18 mouse cellular contexts compared by ENCODE assay signal in genomic region chr14:19991861-19992260, GRCm38 (mm10). TPM values are rescaled to one million over a fixed set of nuclear protein-coding genes. Genes with fewer than 3 reads are reported as not detected.
DNase-seq lines count a peak whose midpoint lies in the region; ATAC-seq and TF ChIP-seq lines count a peak whose summit lies in the region.
"Had no signal": no experiment of that assay in that cellular context is flagged by ENCODE, and none has a peak within 500 bp of the region (broad histone marks: within the 10 kb centered on the region; RNA-seq: fewer than 3 reads in every experiment).

No protein-coding gene starts in this region.

- H3K4me2 ChIP-seq in hindbrain, embryonic 16.5 days (ENCODE audit: low read length): no peak overlapping the region
- no peak overlapping the region for H3K4me2 ChIP-seq in hindbrain, embryonic 12.5 days (replicated peaks)
- H3K4me2 ChIP-seq: limb, embryonic 15.5 days; liver, embryonic 15.5 days had no signal

- no peaks in the 10 kb centered on the region for H3K36me3 ChIP-seq in hindbrain, embryonic 10.5 days
- no peaks in the 10 kb centered on the region for H3K36me3 ChIP-seq in hindbrain, embryonic 16.5 days (ENCODE audit: control insufficient read depth, insufficient read depth, low read length)
- H3K36me3 ChIP-seq in hindbrain, embryonic 12.5 days: no peaks in the 10 kb centered on the region
- H3K36me3 ChIP-seq: limb, embryonic 15.5 days; liver, embryonic 15.5 days had no signal

- no peak for TF ChIP-seq CTCF in brain, embryonic 14.5 days (IDR thresholded peaks at IDR 0.05; ENCODE audit: borderline replicate concordance, extremely low read depth, insufficient read depth, insufficient read length)

- no peaks in the 10 kb centered on the region for H3K27me3 ChIP-seq in hindbrain, embryonic 10.5 days (ENCODE audit: insufficient read depth, poor library complexity, severe bottlenecking)
- no peaks in the 10 kb centered on the region for H3K27me3 ChIP-seq in hindbrain, embryonic 16.5 days (replicated peaks; ENCODE audit: control insufficient read depth, insufficient read depth, low read length)
- H3K27me3 ChIP-seq in hindbrain, embryonic 12.5 days: no peaks in the 10 kb centered on the region
- H3K27me3 ChIP-seq: limb, embryonic 15.5 days had no signal

- no peak for ATAC-seq in hindbrain, embryonic 16.5 days
- ATAC-seq in hindbrain, embryonic 12.5 days (ENCODE audit: low FRiP score): 0 out of 2 replicates have a peak, but pooled peaks have one; percentile 4
- ATAC-seq: lung, postnatal 0 days; Patski had no signal

- no peak overlapping the region for H3K4me3 ChIP-seq in hindbrain, embryonic 10.5 days
- H3K4me3 ChIP-seq in hindbrain, embryonic 16.5 days (ENCODE audit: low read length): no peak overlapping the region
- H3K4me3 ChIP-seq in hindbrain, embryonic 12.5 days: no peak overlapping the region
- H3K4me3 ChIP-seq: limb, embryonic 15.5 days; liver, embryonic 15.5 days had no signal

- H3K9me3 ChIP-seq in hindbrain, embryonic 10.5 days: no peaks in the 10 kb centered on the region
- H3K9me3 ChIP-seq in hindbrain, embryonic 16.5 days (ENCODE audit: control insufficient read depth, low read length): no peaks in the 10 kb centered on the region
- no peaks in the 10 kb centered on the region for H3K9me3 ChIP-seq in hindbrain, embryonic 12.5 days (replicated peaks)
- H3K9me3 ChIP-seq: limb, embryonic 15.5 days; liver, embryonic 15.5 days had no signal

- no peak for TF ChIP-seq POLR2A in brain, embryonic 14.5 days (IDR thresholded peaks at IDR 0.05; ENCODE audit: borderline replicate concordance, extremely low read depth, insufficient read depth, insufficient read length, poor library complexity, severe bottlenecking)

- no peak for DNase-seq in hindbrain, embryonic 10.5 days (ENCODE audit: low spot score)
- DNase-seq in R1 (ENCODE audit: low read depth, low spot score): peak; percentile 60
- DNase-seq in brain, embryonic 14.5 days (ENCODE audit: low read depth): peak; percentile 61
- DNase-seq in thymus, postnatal 4 days: no peak
- DNase-seq in cerebellum, adult 11-12 months: no peak
- DNase-seq: adrenal gland, postnatal 14 days; cerebellum, adult 18-20 months; cerebellum, postnatal 36 days; gastrocnemius, postnatal 25 days; kidney, adult 11 months; right cerebral cortex, adult 18-20 months had no signal

- H3K9ac ChIP-seq in hindbrain, embryonic 16.5 days (ENCODE audit: low read depth, low read length): no peak overlapping the region
- no peak overlapping the region for H3K9ac ChIP-seq in hindbrain, embryonic 12.5 days
- H3K9ac ChIP-seq: limb, embryonic 15.5 days; liver, embryonic 15.5 days had no signal

- peak overlapping the region; percentile 30 for H3K27ac ChIP-seq in hindbrain, embryonic 10.5 days
- H3K27ac ChIP-seq in hindbrain, embryonic 16.5 days (ENCODE audit: low read depth, low read length): no peak overlapping the region
- peak overlapping the region; percentile 55 for H3K27ac ChIP-seq in hindbrain, embryonic 12.5 days
- H3K27ac ChIP-seq: kidney, postnatal 0 days; limb, embryonic 15.5 days; liver, embryonic 15.5 days had no signal

- 45% methylated on average over 3 of the region's 3 CpGs for WGBS in hindbrain, embryonic 10.5 days
- 30% methylated on average over 3 of the region's 3 CpGs for WGBS in hindbrain, embryonic 16.5 days
- 22% methylated on average over 3 of the region's 3 CpGs for WGBS in hindbrain, embryonic 12.5 days

- H3K4me1 ChIP-seq in hindbrain, embryonic 10.5 days (replicated peaks): peaks cover 26% of the 10 kb centered on the region
- H3K4me1 ChIP-seq in hindbrain, embryonic 16.5 days (ENCODE audit: control insufficient read depth, insufficient read depth, low read depth, low read length): peaks cover 3% of the 10 kb centered on the region; the same call in 1 of the 2 replicates
- peaks cover 11% of the 10 kb centered on the region for H3K4me1 ChIP-seq in hindbrain, embryonic 12.5 days
- H3K4me1 ChIP-seq: liver, embryonic 15.5 days had no signal

RNA-seq across cellular contexts. Expression of gene Gng2, which starts 14.4 kb away (rescaled TPM):
- polyA plus RNA-seq in hindbrain, embryonic 10.5 days (2016; fragmentation: Nextera tagmentation; extraction: Ambion mirVana): 105 and 141 TPM in 2 replicates
- polyA plus RNA-seq in hindbrain, embryonic 16.5 days (2015; fragmentation: Nextera tagmentation; extraction: Ambion mirVana): 362 and 384 TPM in 2 replicates
- 278 and 363 TPM in 2 replicates for polyA plus RNA-seq in brain, embryonic 14.5 days (2012; rRNA removed)
- 203 and 213 TPM in 2 replicates for polyA plus RNA-seq in hindbrain, embryonic 12.5 days (2016; fragmentation: Nextera tagmentation; extraction: Ambion mirVana)

Comparison
In these comparisons a context has a peak if more than half of its experiments do, and no peak if none do; other contexts are left out.
1. DNase-seq: peak in R1 (single experiment) and brain, embryonic 14.5 days (single experiment); none in hindbrain, embryonic 10.5 days (single experiment), thymus, postnatal 4 days (single experiment) and cerebellum, adult 11-12 months (single experiment).